In the genomic region with DNA sequence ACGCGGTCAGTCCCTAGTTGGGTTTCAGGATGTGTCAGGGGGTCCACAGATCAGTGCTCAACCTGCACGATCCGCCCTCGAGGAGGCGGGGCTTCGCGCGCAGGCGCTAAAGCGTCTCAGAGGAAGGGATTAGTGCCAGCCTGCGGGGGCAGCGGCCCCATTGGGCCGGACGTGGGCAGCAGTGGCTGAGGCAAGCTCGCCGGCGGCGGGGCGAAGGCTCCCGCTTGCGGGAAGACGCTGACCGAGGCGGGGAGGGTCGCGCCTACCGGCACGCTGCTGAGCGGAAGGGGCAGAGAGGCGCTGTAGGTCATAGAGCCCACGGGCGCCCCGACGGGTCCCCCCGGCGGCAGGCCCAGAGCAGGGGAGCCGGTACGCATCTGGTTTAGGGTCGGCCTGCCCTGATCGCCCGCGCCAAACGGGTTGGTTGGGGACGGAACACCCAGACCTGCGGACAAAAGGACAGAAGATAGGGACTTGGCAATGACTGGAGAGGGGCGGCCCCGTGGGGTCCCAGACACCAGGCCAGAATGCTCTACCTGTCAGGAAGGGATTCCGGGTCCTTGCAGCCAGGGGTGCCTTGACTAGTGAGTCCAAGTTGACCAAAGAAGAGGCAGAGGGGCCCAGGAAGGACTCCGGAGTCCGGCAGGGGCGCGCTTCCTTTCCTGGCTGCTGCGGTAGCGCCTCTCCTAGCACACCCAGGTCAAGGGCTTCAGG, we compare ENCODE assay signal across 9 mouse cellular contexts. TPM values are rescaled to one million over a fixed set of nuclear protein-coding genes. Genes with fewer than 3 reads are reported as not detected.
DNase-seq lines count a peak whose midpoint lies in the region; ATAC-seq and TF ChIP-seq lines count a peak whose summit lies in the region.
"Had no signal": no experiment of that assay in that cellular context is flagged by ENCODE, and none has a peak within 500 bp of the region (broad histone marks: within the 10 kb centered on the region; RNA-seq: fewer than 3 reads in every experiment).

No protein-coding gene starts in this region.

- H3K9ac ChIP-seq in forebrain, embryonic 14.5 days (ENCODE audit: low read length), result peak overlapping the region; percentile 76
- H3K9ac ChIP-seq in midbrain, embryonic 13.5 days (replicated peaks), result peak overlapping the region; percentile 80

- peak; percentile 83 for ATAC-seq in forebrain, embryonic 14.5 days
- ATAC-seq in midbrain, embryonic 13.5 days, result peak; percentile 84

- WGBS in forebrain, embryonic 14.5 days, result 3% methylated on average over 53 of the region's 55 CpGs
- 6% methylated on average over 55 of the region's 55 CpGs for WGBS in midbrain, embryonic 13.5 days

- DNase-seq in layer of hippocampus, adult 2 months (ENCODE audit: low spot score in 2 of 2), result no peak
- DNase-seq in layer of hippocampus, adult 18-20 months (ENCODE audit: low spot score in 2 of 2), result no peak
- peak; percentile 83 for DNase-seq in forebrain, embryonic 14.5 days (ENCODE audit: low spot score)
- peak; percentile 77 for DNase-seq in kidney, postnatal 14 days
- DNase-seq in thymus, postnatal 14 days, result peak; percentile 24
- DNase-seq in gastrocnemius, adult 18-20 months (ENCODE audit: low spot score), result no peak

- H3K9me3 ChIP-seq in forebrain, embryonic 14.5 days (replicated peaks; ENCODE audit: control insufficient read depth, low read length), result no peaks in the 10 kb centered on the region
- no peaks in the 10 kb centered on the region for H3K9me3 ChIP-seq in midbrain, embryonic 13.5 days

- H3K4me2 ChIP-seq in forebrain, embryonic 14.5 days (ENCODE audit: low read length), result peak overlapping the region; percentile 70
- H3K4me2 ChIP-seq in midbrain, embryonic 13.5 days (replicated peaks), result peak overlapping the region; percentile 74

- no peaks in the 10 kb centered on the region for H3K4me1 ChIP-seq in brown adipose tissue, adult 24 weeks (ENCODE audit: control insufficient read depth, insufficient read depth, insufficient read length, low read length)
- peaks cover 2% of the 10 kb centered on the region; the same call in 1 of the 2 replicates for H3K4me1 ChIP-seq in forebrain, embryonic 14.5 days (ENCODE audit: control insufficient read depth, insufficient read depth, low read length)
- peaks cover 18% of the 10 kb centered on the region for H3K4me1 ChIP-seq in midbrain, embryonic 13.5 days (replicated peaks)

- peak overlapping the region; percentile 57 for H3K4me3 ChIP-seq in layer of hippocampus, adult 2 months
- peak overlapping the region; percentile 54 for H3K4me3 ChIP-seq in brown adipose tissue, adult 24 weeks (ENCODE audit: insufficient read depth, low read depth, low read length)
- peak overlapping the region; percentile 54 for H3K4me3 ChIP-seq in forebrain, embryonic 14.5 days (ENCODE audit: low read depth, low read length)
- H3K4me3 ChIP-seq in midbrain, embryonic 13.5 days (replicated peaks), result peak overlapping the region; percentile 49

- peak overlapping the region; percentile 54; the same call in 1 of the 2 replicates for H3K27ac ChIP-seq in layer of hippocampus, adult 2 months
- no peak overlapping the region for H3K27ac ChIP-seq in brown adipose tissue, adult 24 weeks (replicated peaks; ENCODE audit: low read depth, low read length)
- no peak overlapping the region for H3K27ac ChIP-seq in forebrain, embryonic 14.5 days (ENCODE audit: low read depth, low read length)
- no peak overlapping the region for H3K27ac ChIP-seq in midbrain, embryonic 13.5 days

- 0 out of 2 replicates have a peak, but pooled peaks have one; percentile 3 for TF ChIP-seq CTCF in layer of hippocampus, adult 2 months (conservative IDR thresholded peaks at IDR 0.05)

- H3K36me3 ChIP-seq in forebrain, embryonic 14.5 days (ENCODE audit: control insufficient read depth, insufficient read depth, low read length), result no peaks in the 10 kb centered on the region
- H3K36me3 ChIP-seq in midbrain, embryonic 13.5 days, result no peaks in the 10 kb centered on the region

- H3K27me3 ChIP-seq in forebrain, embryonic 14.5 days (replicated peaks; ENCODE audit: control insufficient read depth, insufficient read depth, low read length), result no peaks in the 10 kb centered on the region
- H3K27me3 ChIP-seq in midbrain, embryonic 13.5 days, result peaks cover 46% of the 10 kb centered on the region

RNA-seq across cellular contexts. Expression of gene Spata20, which starts 5.2 kb away (rescaled TPM):
- total RNA-seq in layer of hippocampus, adult 2 months (2021), result under 1 TPM in 1 of 2 experiments, not detected in 1; 0.18 TPM
- total RNA-seq in layer of hippocampus, adult 18-20 months (2021), result under 1 TPM in 1 of 2 experiments, not detected in 1; 0.79 TPM
- not detected in 2 replicates for polyA plus RNA-seq in brown adipose tissue, adult 24 weeks (2012; ENCODE audit: insufficient read depth, insufficient read length, missing spikeins)
- 0.43 and 0.67 TPM in 2 replicates for polyA plus RNA-seq in forebrain, embryonic 14.5 days (2014; fragmentation: Nextera tagmentation; extraction: Ambion mirVana)
- polyA plus RNA-seq in midbrain, embryonic 13.5 days (2015; fragmentation: Nextera tagmentation; extraction: Ambion mirVana), result 0.10 TPM in 1 of 2 replicates, not detected in the other
- total RNA-seq in gastrocnemius, adult 18-20 months (2021), result not detected
- total RNA-seq: adrenal gland, adult 18-20 months had no signal

RNA-seq across cellular contexts. Expression of gene Epn3, which starts 8.6 kb away (rescaled TPM):
- 1 to 10 TPM; 1.6 TPM for total RNA-seq in layer of hippocampus, adult 2 months (2021)
- 1 to 10 TPM; 2.1 to 2.2 TPM for total RNA-seq in layer of hippocampus, adult 18-20 months (2021)
- not detected in 2 replicates for polyA plus RNA-seq in brown adipose tissue, adult 24 weeks (2012; ENCODE audit: insufficient read depth, insufficient read length, missing spikeins)
- 0.30 and 0.41 TPM in 2 replicates for polyA plus RNA-seq in forebrain, embryonic 14.5 days (2014; fragmentation: Nextera tagmentation; extraction: Ambion mirVana)
- polyA plus RNA-seq in midbrain, embryonic 13.5 days (2015; fragmentation: Nextera tagmentation; extraction: Ambion mirVana), result 0.19 and 0.46 TPM in 2 replicates
- not detected for total RNA-seq in gastrocnemius, adult 18-20 months (2021)

RNA-seq across cellular contexts. Expression of gene Cacna1g, which starts 17.2 kb away (rescaled TPM):
- total RNA-seq in layer of hippocampus, adult 2 months (2021), result 10 to 100 TPM; 61.0 to 74.0 TPM
- 10 to 100 TPM; 53.2 to 59.2 TPM for total RNA-seq in layer of hippocampus, adult 18-20 months (2021)
- 0.83 and 1.0 TPM in 2 replicates for polyA plus RNA-seq in brown adipose tissue, adult 24 weeks (2012; ENCODE audit: insufficient read depth, insufficient read length, missing spikeins)
- polyA plus RNA-seq in forebrain, embryonic 14.5 days (2014; fragmentation: Nextera tagmentation; extraction: Ambion mirVana), result 7.0 and 7.1 TPM in 2 replicates
- polyA plus RNA-seq in midbrain, embryonic 13.5 days (2015; fragmentation: Nextera tagmentation; extraction: Ambion mirVana), result 10.5 and 12.4 TPM in 2 replicates
- 1 to 10 TPM in 1 of 2 experiments, under 1 TPM in 1; 0.94 to 1.3 TPM for total RNA-seq in gastrocnemius, adult 18-20 months (2021)

RNA-seq across cellular contexts. Expression of gene Mycbpap, which starts 30.4 kb away (rescaled TPM):
- 1 to 10 TPM; 2.2 to 4.6 TPM for total RNA-seq in layer of hippocampus, adult 2 months (2021)
- total RNA-seq in layer of hippocampus, adult 18-20 months (2021), result 1 to 10 TPM; 2.1 to 3.7 TPM
- not detected in 2 replicates for polyA plus RNA-seq in brown adipose tissue, adult 24 weeks (2012; ENCODE audit: insufficient read depth, insufficient read length, missing spikeins)
- 1.8 and 2.1 TPM in 2 replicates for polyA plus RNA-seq in forebrain, embryonic 14.5 days (2014; fragmentation: Nextera tagmentation; extraction: Ambion mirVana)
- 2.4 and 3.6 TPM in 2 replicates for polyA plus RNA-seq in midbrain, embryonic 13.5 days (2015; fragmentation: Nextera tagmentation; extraction: Ambion mirVana)
- not detected for total RNA-seq in gastrocnemius, adult 18-20 months (2021)

RNA-seq across cellular contexts. Expression of gene Rsad1, which starts 57.9 kb away (rescaled TPM):
- total RNA-seq in layer of hippocampus, adult 2 months (2021), result 10 to 100 TPM in 1 of 2 experiments, 1 to 10 TPM in 1; 9.3 to 11.3 TPM
- total RNA-seq in layer of hippocampus, adult 18-20 months (2021), result 1 to 10 TPM; 8.9 to 9.7 TPM
- 4.2 and 5.3 TPM in 2 replicates for polyA plus RNA-seq in brown adipose tissue, adult 24 weeks (2012; ENCODE audit: insufficient read depth, insufficient read length, missing spikeins)
- polyA plus RNA-seq in forebrain, embryonic 14.5 days (2014; fragmentation: Nextera tagmentation; extraction: Ambion mirVana), result 3.9 and 4.1 TPM in 2 replicates
- 4.4 and 5.5 TPM in 2 replicates for polyA plus RNA-seq in midbrain, embryonic 13.5 days (2015; fragmentation: Nextera tagmentation; extraction: Ambion mirVana)
- 1 to 10 TPM; 2.7 to 3.4 TPM for total RNA-seq in gastrocnemius, adult 18-20 months (2021)

Comparison
In these comparisons a context has a peak if more than half of its experiments do, and no peak if none do; other contexts are left out.
1. DNase-seq: peak in forebrain, embryonic 14.5 days (single experiment), kidney, postnatal 14 days (single experiment) and thymus, postnatal 14 days (single experiment); none in layer of hippocampus, adult 2 months (0 of 2), layer of hippocampus, adult 18-20 months (0 of 2) and gastrocnemius, adult 18-20 months (single experiment).
2. RNA of gene Cacna1g, which starts 17.2 kb away (total RNA-seq): 61.0 to 74.0 TPM in layer of hippocampus, adult 2 months and 53.2 to 59.2 TPM in layer of hippocampus, adult 18-20 months; 0.94 to 1.3 TPM in gastrocnemius, adult 18-20 months; every median in the first group is over 10 times any median in the second.
3. Peak in every context shown above with its lines, with median percentiles within 50 percentile points of each other: H3K4me3 ChIP-seq.